Mouse (Mus musculus): ENCODE measurements around the gene Gnai1.

DNA sequence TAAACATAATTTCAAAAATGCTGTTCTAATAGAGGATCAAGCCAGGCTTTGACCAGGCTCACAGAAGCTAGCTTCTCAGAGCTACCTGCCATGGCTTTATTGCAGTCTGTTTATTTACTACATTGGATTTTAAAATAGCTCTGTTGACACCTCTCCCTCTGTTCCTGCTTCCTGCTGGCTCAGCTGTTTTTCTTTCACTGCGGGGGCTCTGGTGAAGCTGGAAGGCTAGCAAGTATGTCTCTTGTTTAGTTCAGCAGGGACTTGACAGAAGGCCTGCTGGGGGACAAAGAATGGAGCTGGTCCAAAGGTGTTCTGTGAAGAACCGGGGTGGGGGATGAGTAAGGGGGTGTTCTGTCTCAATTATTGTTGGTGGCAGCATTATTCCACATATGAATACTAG lies 7.7 kb upstream of the Gnai1 start:
- TF ChIP-seq CTCF (IDR thresholded peaks at IDR 0.05; ENCODE audit: low read depth) (no peak), EP300 (IDR thresholded peaks at IDR 0.05; ENCODE audit: low read depth) (no peak)
